Mouse (Mus musculus) stomach, postnatal 0 days (tissue): ENCODE data around the gene Lmbrd2. TPM values are rescaled to one million over a fixed set of nuclear protein-coding genes. Genes with fewer than 3 reads are reported as not detected.
"Not testable (repeated sequence)": the region's sequence is repeated elsewhere in the genome, so short reads cannot be mapped to it uniquely, and the experiment has no call there.

Experiments used
- ATAC-seq: fragments of 200-750 bp; cut with Nextera tagmentation; 2 replicates; pipeline ENCODE4 v1.8.0; 2017; ENCODE audit not compliant: low FRiP score, low TSS enrichment
- DNase-seq: peaks from one replicate; pipeline ENCODE4 v3.0.0-alpha.2; 2016; ENCODE audit warnings: low spot score
- H3K27ac ChIP-seq: fragments of 300-500 bp; sonication (generic); replicated peaks from 2 replicates; pipeline ENCODE4 v1.5.1; 2014; ENCODE audit warnings: mild to moderate bottlenecking, control low read depth
- H3K27me3 ChIP-seq: fragments of 300-500 bp; sonication (generic); 2 replicates; pipeline ENCODE4 v1.6.1; 2014; ENCODE audit warnings: low read length; ENCODE audit not compliant: control insufficient read depth, insufficient read depth
- H3K36me3 ChIP-seq: fragments of 300-500 bp; sonication (generic); 2 replicates; pipeline ENCODE4 v1.6.1; 2014; ENCODE audit warnings: low read length, mixed read lengths; ENCODE audit not compliant: control insufficient read depth, insufficient read depth
- H3K4me1 ChIP-seq: fragments of 300-500 bp; sonication (generic); replicated peaks from 2 replicates; pipeline ENCODE4 v1.6.1; 2014; ENCODE audit warnings: antibody characterized with exemption; ENCODE audit not compliant: control insufficient read depth, insufficient read depth
- H3K4me2 ChIP-seq: fragments of 300-500 bp; sonication (generic); replicated peaks from 2 replicates; pipeline ENCODE4 v1.6.1; 2014; ENCODE audit warnings: low read depth, mild to moderate bottlenecking, control low read depth, moderate library complexity
- H3K4me3 ChIP-seq: fragments of 300-500 bp; sonication (generic); 2 replicates; pipeline ENCODE4 v1.5.1; 2014; ENCODE audit warnings: low read depth, low read length, control low read depth
- H3K9ac ChIP-seq: fragments of 300-500 bp; sonication (generic); 2 replicates; pipeline ENCODE4 v1.6.1; 2014; ENCODE audit warnings: mild to moderate bottlenecking, low read length, control low read depth, mixed read lengths
- H3K9me3 ChIP-seq: fragments of 300-500 bp; sonication (generic); 2 replicates; pipeline ENCODE4 v1.6.1; 2016; ENCODE audit warnings: low read length; ENCODE audit not compliant: control insufficient read depth
- CTCF ChIP-seq: IDR thresholded peaks from 2 replicates; pipeline ENCODE4 v1.5.1; 2016; ENCODE audit warnings: antibody characterized with exemption, low read depth, mild to moderate bottlenecking, moderate library complexity
- EP300 ChIP-seq: optimal IDR thresholded peaks from 2 replicates; pipeline ENCODE3; 2016; ENCODE audit warnings: antibody characterized with exemption
- WGBS: fragments of 180-500 bp; shearing (Covaris S2); extraction: QIAGEN DNeasy Blood & Tissue Kit; methylation state at CpG from one replicate; pipeline ENCODE4 v1.1.7; 2014; 5-methylcytosine and 5-hydroxymethylcytosine counted together
- polyA plus RNA-seq: library from polyadenylated mRNA; unstranded; fragments of >200 nt; fragmentation: Nextera tagmentation; extraction: Ambion mirVana; gene quantifications from 2 replicates; pipeline ENCODE4 v1.2.1, GENCODE M21; 2015

Gene Lmbrd2
- polyA plus RNA-seq, 1 experiment from 2014 or later, result 3.1 TPM

DNA sequence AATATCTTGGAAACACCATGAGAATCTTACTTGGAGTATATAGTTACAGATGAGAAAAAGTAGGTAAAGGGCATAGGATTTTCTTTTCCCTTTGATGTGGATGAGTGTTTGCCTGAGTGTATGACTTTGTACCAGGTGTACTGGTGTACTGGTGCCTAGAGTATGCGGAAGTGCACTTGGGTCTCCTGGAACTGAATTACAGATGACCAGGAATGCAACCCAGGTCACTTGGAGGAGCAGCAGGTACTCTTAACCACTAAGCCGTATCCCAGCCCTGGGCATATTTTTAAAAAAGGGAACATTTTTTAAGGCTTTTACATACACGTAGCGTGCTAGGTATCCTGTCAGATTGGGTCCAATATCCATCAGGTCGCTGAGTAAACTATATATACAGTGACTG lies 43.6 kb downstream of the Lmbrd2 start:
- Histone ChIP-seq H3K9me3 (no peaks in the 10 kb centered on the region), H3K4me3 (no peak overlapping the region), H3K27ac (no peak overlapping the region), H3K36me3 (no peaks in the 10 kb centered on the region; the same call in 1 of the 2 replicates), H3K4me1 (no peaks in the 10 kb centered on the region), H3K9ac (no peak overlapping the region), H3K4me2 (no peak overlapping the region), H3K27me3 (no peaks in the 10 kb centered on the region)
- no peak for DNase-seq
- TF ChIP-seq EP300, result no peak
- no peak for TF ChIP-seq CTCF
- no peak for ATAC-seq
- WGBS, result 93% methylated on average over 5 of the region's 5 CpGs

DNA sequence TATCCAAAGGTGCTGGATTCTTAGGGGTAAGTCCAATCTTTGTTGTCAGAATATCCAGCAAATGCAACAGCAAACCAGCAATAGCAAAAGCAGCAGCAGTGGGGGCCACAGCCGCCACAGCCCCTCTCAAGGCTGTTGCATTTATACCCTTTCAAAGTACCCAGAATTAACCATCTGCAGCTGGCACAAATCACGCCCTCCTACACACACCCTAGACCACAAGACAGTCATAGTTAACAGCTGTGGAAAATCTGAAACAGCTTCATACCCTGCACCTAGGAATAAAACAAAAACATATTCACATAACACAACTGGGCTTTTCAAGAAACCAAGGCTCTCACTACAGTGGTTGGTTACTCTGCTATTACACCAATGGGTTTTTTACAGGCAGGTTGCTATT lies 49.4 kb downstream of the Lmbrd2 start:
- WGBS, result 90% methylated on average over 2 of the region's 2 CpGs
- Histone ChIP-seq H3K9ac (no peak overlapping the region), H3K4me1 (no peaks in the 10 kb centered on the region), H3K36me3 (0 out of 2 replicates have a peak, but pooled peaks cover 3% of the 10 kb centered on the region), H3K27ac (no peak overlapping the region), H3K4me3 (no peak overlapping the region), H3K9me3 (no peaks in the 10 kb centered on the region), H3K27me3 (no peaks in the 10 kb centered on the region), H3K4me2 (no peak overlapping the region)
- DNase-seq (no peak), ATAC-seq (no peak)
- no peak for TF ChIP-seq EP300
- TF ChIP-seq CTCF, result no peak

DNA sequence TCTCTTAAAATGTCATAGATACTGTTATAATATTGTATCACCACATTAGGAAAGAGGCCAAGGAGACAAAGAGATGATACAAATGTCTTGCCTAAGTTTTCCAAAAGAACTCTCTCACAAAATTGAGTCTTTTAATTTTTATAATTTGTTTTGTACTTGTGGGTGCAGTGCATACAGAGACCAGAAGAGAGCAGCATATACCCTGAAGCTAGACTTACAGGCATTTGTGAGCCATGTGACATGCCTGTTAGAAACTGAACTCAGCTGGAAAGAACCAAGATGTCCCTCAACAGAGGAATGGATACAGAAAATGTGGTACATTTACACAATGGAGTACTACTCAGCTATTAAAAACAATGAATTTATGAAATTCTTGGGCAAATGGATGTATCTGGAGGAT lies 52.3 kb downstream of the Lmbrd2 start:
- not testable (repeated sequence) for H3K9me3 ChIP-seq, DNase-seq, H3K27ac ChIP-seq, H3K36me3 ChIP-seq, H3K4me3 ChIP-seq, H3K4me1 ChIP-seq, H3K27me3 ChIP-seq, H3K9ac ChIP-seq, ATAC-seq, H3K4me2 ChIP-seq
- peak; percentile 54 for TF ChIP-seq CTCF

DNA sequence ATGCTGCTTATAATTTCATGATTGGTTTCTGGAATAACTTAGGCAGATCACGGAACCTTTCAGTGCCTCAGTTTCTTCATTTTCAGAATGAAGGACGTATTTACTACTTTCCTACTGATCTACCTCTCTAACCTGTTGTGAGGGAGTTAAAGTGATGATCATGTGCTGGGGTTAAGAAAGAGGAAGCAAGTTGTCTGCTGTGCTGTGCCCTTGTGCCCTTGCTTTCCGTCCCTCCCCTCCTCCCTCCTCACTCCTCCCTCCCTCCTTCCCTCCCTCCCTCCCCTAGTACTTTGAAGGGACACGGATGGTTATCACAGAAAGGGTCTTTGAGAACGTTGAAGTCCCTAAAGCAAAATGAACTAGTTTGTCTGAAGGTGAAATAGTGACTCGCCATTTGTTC lies 58.1 kb downstream of the Lmbrd2 start:
- H3K4me3 ChIP-seq, result no peak overlapping the region
- no peak overlapping the region for H3K4me2 ChIP-seq
- no peak overlapping the region for H3K9ac ChIP-seq
- DNase-seq, result no peak
- H3K36me3 ChIP-seq, result no peaks in the 10 kb centered on the region
- WGBS, result 66% methylated on average over 6 of the region's 6 CpGs
- no peaks in the 10 kb centered on the region for H3K4me1 ChIP-seq
- H3K27me3 ChIP-seq, result no peaks in the 10 kb centered on the region
- no peak overlapping the region for H3K27ac ChIP-seq
- no peaks in the 10 kb centered on the region for H3K9me3 ChIP-seq
- TF ChIP-seq CTCF (no peak), EP300 (no peak)
- ATAC-seq, result no peak

DNA sequence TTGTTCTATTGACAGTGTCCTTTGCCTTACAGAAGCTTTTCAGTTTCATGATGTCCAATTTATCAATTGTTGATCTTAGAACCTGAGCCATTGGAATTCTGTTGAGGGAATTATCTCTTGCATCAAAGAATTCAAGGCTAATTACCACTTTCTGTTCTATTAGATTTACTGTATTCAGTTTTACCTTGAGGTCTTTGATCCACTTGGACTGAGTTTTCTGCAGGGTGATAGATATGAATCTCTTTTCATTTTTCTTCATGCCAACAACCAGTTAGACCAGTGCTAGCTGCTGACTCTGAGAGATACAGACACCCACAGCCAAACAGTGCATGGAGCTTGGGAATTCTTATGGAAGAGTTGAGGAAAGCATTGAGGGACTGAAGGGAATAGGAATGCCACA lies 71.5 kb downstream of the Lmbrd2 start:
- H3K27ac ChIP-seq, result no peak overlapping the region
- H3K4me2 ChIP-seq, result no peak overlapping the region
- no peak overlapping the region for H3K4me3 ChIP-seq
- no peak for TF ChIP-seq EP300
- TF ChIP-seq CTCF, result no peak
- H3K36me3 ChIP-seq, result no peaks in the 10 kb centered on the region
- no peak for DNase-seq
- no peak for ATAC-seq
- H3K9ac ChIP-seq, result no peak overlapping the region
- H3K4me1 ChIP-seq, result no peaks in the 10 kb centered on the region
- H3K9me3 ChIP-seq, result no peaks in the 10 kb centered on the region
- no peaks in the 10 kb centered on the region for H3K27me3 ChIP-seq

DNA sequence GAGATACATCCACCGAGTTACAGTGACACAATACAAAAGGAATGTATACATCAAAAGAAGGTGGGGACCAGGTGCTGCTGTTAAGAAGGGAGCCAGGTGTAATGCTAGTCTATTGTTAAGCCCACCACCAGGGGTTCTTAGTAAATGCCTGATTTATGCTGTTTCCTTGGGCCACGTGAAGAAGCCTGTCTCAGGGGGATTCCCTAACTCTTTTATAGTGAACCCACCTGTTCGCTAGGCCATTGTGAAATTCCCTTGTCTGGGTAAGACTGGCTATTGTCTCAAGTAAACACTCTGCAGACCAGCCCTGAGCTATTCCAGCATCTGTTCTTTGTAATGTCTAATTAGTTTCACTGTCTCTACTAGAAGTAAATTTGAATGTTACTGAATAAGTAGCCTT lies 72.7 kb downstream of the Lmbrd2 start:
- H3K9me3 ChIP-seq, DNase-seq, H3K36me3 ChIP-seq, H3K27ac ChIP-seq, H3K4me3 ChIP-seq, H3K4me2 ChIP-seq, H3K9ac ChIP-seq, ATAC-seq, H3K4me1 ChIP-seq, H3K27me3 ChIP-seq: not testable (repeated sequence)
- WGBS, result 37% methylated on average over 3 of the region's 3 CpGs

DNA sequence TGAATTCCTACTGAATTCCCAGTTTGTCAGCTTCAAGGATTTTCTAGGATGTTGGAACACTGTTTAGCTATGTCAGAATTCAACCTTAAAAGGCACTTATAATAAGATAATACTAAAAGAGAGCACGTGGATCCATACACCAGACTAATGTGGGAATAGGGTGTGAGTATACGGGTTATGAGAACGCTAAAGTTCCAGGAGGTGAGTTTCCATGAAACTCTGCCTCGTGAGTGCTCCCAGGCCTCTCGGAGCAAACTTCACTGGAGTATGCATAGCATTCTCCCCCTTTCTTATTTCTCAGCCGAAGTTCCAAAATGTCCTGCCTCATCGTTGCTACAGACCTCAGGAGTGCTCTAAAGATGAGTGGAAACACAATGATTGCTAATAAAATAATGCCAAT lies 73.1 kb downstream of the Lmbrd2 start:
- DNase-seq, H3K9ac ChIP-seq, H3K4me3 ChIP-seq, H3K27me3 ChIP-seq, H3K4me2 ChIP-seq, H3K36me3 ChIP-seq, ATAC-seq, H3K9me3 ChIP-seq, H3K27ac ChIP-seq, H3K4me1 ChIP-seq: not testable (repeated sequence)
- WGBS, result 86% methylated on average over 7 of the region's 7 CpGs
